Mouse (Mus musculus) heart, postnatal 0 days (tissue): ENCODE measurements at regions not wholly inside any gene's neighbourhood (a gene's known extent, or its start where the extent isn't known, plus 50 kb on each side); places are given as distances from the start of the nearest gene placed in this dataset.

Source experiments
- ATAC-seq: fragments of 200-750 bp; cut with Nextera tagmentation; 2 replicates; pipeline ENCODE4 v1.8.0; 2017; ENCODE audit warnings: low read depth, moderate number of reproducible peaks, moderate library complexity; ENCODE audit not compliant: insufficient read depth
- DNase-seq: peaks from one replicate; pipeline ENCODE4 v3.0.0-alpha.2; 2016; ENCODE audit warnings: low spot score
- H3K27ac ChIP-seq: fragments of 300-500 bp; sonication (generic); 2 replicates; pipeline ENCODE4 v1.5.1; 2014; ENCODE audit warnings: low read depth, mild to moderate bottlenecking
- H3K27me3 ChIP-seq: fragments of 300-500 bp; sonication (generic); 2 replicates; pipeline ENCODE4 v1.6.1; 2014; ENCODE audit warnings: low read length, mixed read lengths; ENCODE audit not compliant: control insufficient read depth, insufficient read depth
- H3K36me3 ChIP-seq: fragments of 300-500 bp; sonication (generic); replicated peaks from 2 replicates; pipeline ENCODE4 v1.6.1; 2014; ENCODE audit warnings: low read length, mixed read lengths; ENCODE audit not compliant: control insufficient read depth, insufficient read depth
- H3K4me1 ChIP-seq: fragments of 300-500 bp; sonication (generic); 2 replicates; pipeline ENCODE4 v1.6.1; 2014; ENCODE audit warnings: antibody characterized with exemption; ENCODE audit not compliant: control insufficient read depth, insufficient read depth
- H3K4me2 ChIP-seq: fragments of 300-500 bp; sonication (generic); 2 replicates; pipeline ENCODE4 v1.6.1; 2014; ENCODE audit warnings: low read depth, mild to moderate bottlenecking, low read length, moderate library complexity
- H3K4me3 ChIP-seq: fragments of 300-500 bp; sonication (generic); 2 replicates; pipeline ENCODE4 v1.5.1; 2014; ENCODE audit warnings: low read depth, low read length
- H3K9ac ChIP-seq: fragments of 300-500 bp; sonication (generic); replicated peaks from 2 replicates; pipeline ENCODE4 v1.6.1; 2014; ENCODE audit warnings: low read depth, low read length, mixed read lengths
- H3K9me3 ChIP-seq: fragments of 300-500 bp; sonication (generic); replicated peaks from 2 replicates; pipeline ENCODE4 v1.6.1; 2016; ENCODE audit warnings: low read length; ENCODE audit not compliant: control insufficient read depth
- CTCF ChIP-seq: IDR thresholded peaks from 2 replicates; pipeline ENCODE4 v1.5.1; 2016; ENCODE audit warnings: antibody characterized with exemption, control low read depth, low read depth
- EP300 ChIP-seq: IDR thresholded peaks from 2 replicates; pipeline ENCODE4 v1.6.1; 2016; ENCODE audit warnings: antibody characterized with exemption, low read depth
- WGBS: fragments of 180-500 bp; shearing (Covaris S2); extraction: QIAGEN DNeasy Blood & Tissue Kit; methylation state at CpG from one replicate; pipeline ENCODE4 v1.1.7; 2014; 5-methylcytosine and 5-hydroxymethylcytosine counted together

GRCm38 (mm10) chr4:8987544-8988344, 748.9 kb upstream of the Car8 start:
- Histone ChIP-seq H3K4me3 (no peak overlapping the region), H3K27me3 (no peaks in the 10 kb centered on the region), H3K4me1 (peaks cover 9% of the 10 kb centered on the region), H3K36me3 (no peaks in the 10 kb centered on the region), H3K9ac (no peak overlapping the region), H3K4me2 (no peak overlapping the region), H3K27ac (no peak overlapping the region), H3K9me3 (no peaks in the 10 kb centered on the region)
- ATAC-seq: no peak
- 53% methylated on average over 10 of the region's 10 CpGs for WGBS
- TF ChIP-seq EP300: no peak
- no peak for TF ChIP-seq CTCF
- no peak for DNase-seq

GRCm38 (mm10) chr4:8986394-8987091, 747.7 kb upstream of the Car8 start:
- no peaks in the 10 kb centered on the region for H3K9me3 ChIP-seq
- no peaks in the 10 kb centered on the region for H3K36me3 ChIP-seq
- no peak overlapping the region for H3K9ac ChIP-seq
- H3K27ac ChIP-seq: no peak overlapping the region
- no peak overlapping the region for H3K4me2 ChIP-seq
- WGBS: 74% methylated on average over 13 of the region's 13 CpGs
- DNase-seq (no peak), ATAC-seq (no peak)
- H3K4me3 ChIP-seq: no peak overlapping the region
- TF ChIP-seq CTCF (no peak), EP300 (no peak)
- peaks cover 9% of the 10 kb centered on the region for H3K4me1 ChIP-seq
- no peaks in the 10 kb centered on the region for H3K27me3 ChIP-seq

- ATAC-seq: no peak
- no peaks in the 10 kb centered on the region for H3K27me3 ChIP-seq
- TF ChIP-seq CTCF (no peak), EP300 (no peak)
- no peaks in the 10 kb centered on the region for H3K9me3 ChIP-seq
- no peak overlapping the region for H3K27ac ChIP-seq
- peaks cover 9% of the 10 kb centered on the region for H3K4me1 ChIP-seq
- no peak overlapping the region for H3K9ac ChIP-seq
- H3K4me3 ChIP-seq: no peak overlapping the region
- no peak for DNase-seq
- no peaks in the 10 kb centered on the region for H3K36me3 ChIP-seq
- WGBS: 91% methylated on average over 5 of the region's 5 CpGs
- H3K4me2 ChIP-seq: no peak overlapping the region
Measured at GRCm38 (mm10) chr4:8984059-8984606, 745.3 kb upstream of the Car8 start.

GRCm38 (mm10) chr4:8978949-8979348, 740.1 kb upstream of the Car8 start:
- DNase-seq: no peak
- Histone ChIP-seq H3K9me3 (no peaks in the 10 kb centered on the region), H3K4me3 (no peak overlapping the region), H3K27me3 (no peaks in the 10 kb centered on the region), H3K27ac (no peak overlapping the region), H3K9ac (no peak overlapping the region), H3K4me2 (no peak overlapping the region), H3K36me3 (no peaks in the 10 kb centered on the region), H3K4me1 (no peaks in the 10 kb centered on the region)
- ATAC-seq: no peak
- 65% methylated on average over 8 of the region's 8 CpGs for WGBS
- TF ChIP-seq CTCF (no peak), EP300 (no peak)

DNA sequence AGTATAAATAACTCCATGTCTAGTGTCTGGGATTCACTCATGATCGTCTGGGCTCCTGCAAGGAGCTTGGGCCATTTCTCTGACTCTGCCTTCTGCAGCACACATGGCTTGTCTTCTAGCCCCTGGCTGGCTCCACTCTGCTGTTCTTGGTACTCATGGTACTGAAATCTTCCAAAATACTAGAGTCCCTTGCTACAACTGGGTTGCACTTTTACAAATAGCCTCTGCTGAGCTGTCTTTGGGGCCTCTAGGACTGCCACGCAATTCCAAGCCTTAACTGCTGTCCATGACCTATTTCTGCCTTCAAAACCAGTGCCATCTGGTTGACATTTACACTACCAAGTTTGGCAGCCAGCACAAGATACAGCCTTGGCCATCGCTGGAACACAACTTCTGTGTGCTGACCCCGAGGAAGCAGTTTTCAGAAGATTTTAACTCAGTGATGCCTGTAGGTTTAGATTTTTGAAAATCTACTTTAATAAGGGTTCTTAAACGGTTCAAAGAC, 731.2 kb upstream of the Car8 start:
- H3K36me3 ChIP-seq: no peaks in the 10 kb centered on the region
- TF ChIP-seq EP300: no peak
- no peak for TF ChIP-seq CTCF
- H3K4me1 ChIP-seq: no peaks in the 10 kb centered on the region
- H3K27ac ChIP-seq: no peak overlapping the region
- H3K9ac ChIP-seq: no peak overlapping the region
- H3K27me3 ChIP-seq: no peaks in the 10 kb centered on the region
- H3K4me3 ChIP-seq: no peak overlapping the region
- WGBS: 88% methylated on average over 5 of the region's 5 CpGs
- no peak overlapping the region for H3K4me2 ChIP-seq
- no peak for ATAC-seq
- H3K9me3 ChIP-seq: no peaks in the 10 kb centered on the region
- no peak for DNase-seq
